Mouse (Mus musculus) hindbrain, embryonic 13.5 days (tissue): ENCODE results near the gene Prss57. TPM values are rescaled to one million over a fixed set of nuclear protein-coding genes. Genes with fewer than 3 reads are reported as not detected.

Experiments
- ATAC-seq: fragments of 200-750 bp; cut with Nextera tagmentation; 2 replicates; pipeline ENCODE4 v1.8.0; 2017; ENCODE audit warnings: moderate TSS enrichment; ENCODE audit not compliant: low FRiP score
- H3K27ac ChIP-seq: fragments of 300-500 bp; sonication (generic); 2 replicates; pipeline ENCODE4 v1.5.1; 2015; ENCODE audit warnings: inconsistent platforms, mild to moderate bottlenecking, moderate library complexity
- H3K27me3 ChIP-seq: fragments of 300-500 bp; sonication (generic); 2 replicates; pipeline ENCODE4 v1.6.1; 2015; ENCODE audit warnings: mild to moderate bottlenecking, inconsistent platforms
- H3K36me3 ChIP-seq: fragments of 300-500 bp; sonication (generic); 2 replicates; pipeline ENCODE4 v1.6.1; 2015; ENCODE audit warnings: mild to moderate bottlenecking, inconsistent platforms
- H3K4me1 ChIP-seq: fragments of 300-500 bp; sonication (generic); replicated peaks from 2 replicates; pipeline ENCODE4 v1.6.1; 2015; ENCODE audit warnings: inconsistent platforms
- H3K4me2 ChIP-seq: fragments of 300-500 bp; sonication (generic); 2 replicates; pipeline ENCODE4 v1.6.1; 2015; ENCODE audit warnings: inconsistent platforms, mild to moderate bottlenecking, moderate library complexity
- H3K4me3 ChIP-seq: fragments of 300-500 bp; sonication (generic); 2 replicates; pipeline ENCODE4 v1.5.1; 2015; ENCODE audit warnings: mild to moderate bottlenecking, inconsistent platforms
- H3K9ac ChIP-seq: fragments of 300-500 bp; sonication (generic); 2 replicates; pipeline ENCODE4 v1.6.1; 2015; ENCODE audit warnings: mild to moderate bottlenecking, inconsistent platforms
- H3K9me3 ChIP-seq: fragments of 300-500 bp; sonication (generic); 2 replicates; pipeline ENCODE4 v1.6.1; 2016; ENCODE audit warnings: inconsistent platforms
- WGBS: fragments of 180-500 bp; shearing (Covaris S2); methylation state at CpG from one replicate; pipeline ENCODE4 v1.1.7; 2015; 5-methylcytosine and 5-hydroxymethylcytosine counted together
- polyA plus RNA-seq: library from polyadenylated mRNA; unstranded; fragments of >200 nt; fragmentation: Nextera tagmentation; extraction: Ambion mirVana; gene quantifications from 2 replicates; pipeline ENCODE4 v1.2.1, GENCODE M21; 2015

The Prss57 gene
- polyA plus RNA-seq, 1 experiment from 2014 or later = not detected

DNA sequence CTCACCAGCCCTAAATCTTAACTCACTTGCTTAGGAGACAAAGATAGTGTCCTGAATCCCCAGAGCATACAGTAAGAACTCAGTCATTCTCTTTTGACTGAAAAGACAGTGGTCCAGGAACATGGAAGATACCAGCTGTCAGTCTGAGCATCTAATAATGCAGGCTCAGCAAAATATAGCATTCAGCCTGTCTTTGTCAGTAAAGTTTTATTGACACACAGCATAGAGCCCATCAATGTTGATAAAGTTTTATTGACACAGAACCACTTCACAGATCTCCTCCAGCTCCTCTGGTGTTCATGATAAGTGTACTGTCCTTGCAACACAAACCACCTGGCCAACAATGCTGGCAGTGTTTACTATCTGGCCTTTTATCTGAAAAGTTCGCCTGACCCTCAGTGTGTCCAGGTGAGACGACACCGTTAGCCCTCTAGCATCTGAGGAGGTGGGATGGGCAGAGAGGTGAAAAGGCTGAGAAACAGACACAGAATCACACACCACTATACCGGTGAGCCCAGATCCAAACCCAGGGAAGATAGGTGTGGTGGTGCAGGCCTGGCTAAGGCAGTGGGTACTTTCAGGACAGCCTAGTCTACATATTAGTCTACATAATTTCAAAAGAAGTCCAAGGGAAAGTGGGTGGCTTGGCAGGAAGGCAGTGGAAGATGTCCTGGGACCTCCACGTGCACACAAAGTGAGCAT, 1.7 kb upstream of the Prss57 start:
- Histone ChIP-seq H3K27ac (peak overlapping the region; percentile 94), H3K27me3 (0 out of 2 replicates have a peak, but pooled peaks cover 4% of the 10 kb centered on the region), H3K9me3 (no peaks in the 10 kb centered on the region), H3K36me3 (0 out of 2 replicates have a peak, but pooled peaks cover 3% of the 10 kb centered on the region), H3K4me3 (peak overlapping the region; percentile 96), H3K4me2 (no peak overlapping the region), H3K4me1 (peaks cover 37% of the 10 kb centered on the region), H3K9ac (peak overlapping the region; percentile 97)
- 82% methylated on average over 5 of the region's 5 CpGs for WGBS
- ATAC-seq = no peak

GRCm38 (mm10) chr10:79789581-79789980, 1.2 kb downstream of the Prss57 start:
- Histone ChIP-seq H3K27me3 (peaks cover 11% of the 10 kb centered on the region; the same call in 1 of the 2 replicates), H3K4me2 (no peak overlapping the region), H3K36me3 (no peaks in the 10 kb centered on the region), H3K4me3 (no peak overlapping the region), H3K4me1 (peaks cover 10% of the 10 kb centered on the region), H3K9ac (no peak overlapping the region), H3K9me3 (no peaks in the 10 kb centered on the region), H3K27ac (no peak overlapping the region)
- ATAC-seq = no peak
- WGBS = 48% methylated on average over 2 of the region's 2 CpGs

GRCm38 (mm10) chr10:79788386-79789158, 2.2 kb downstream of the Prss57 start:
- Histone ChIP-seq H3K4me2 (no peak overlapping the region), H3K36me3 (no peaks in the 10 kb centered on the region), H3K4me1 (peaks cover 13% of the 10 kb centered on the region), H3K9me3 (no peaks in the 10 kb centered on the region), H3K27me3 (peaks cover 18% of the 10 kb centered on the region), H3K27ac (no peak overlapping the region), H3K9ac (no peak overlapping the region), H3K4me3 (no peak overlapping the region)
- no peak for ATAC-seq
- WGBS = 40% methylated on average over 7 of the region's 7 CpGs

- peaks cover 52% of the 10 kb centered on the region for H3K27me3 ChIP-seq
- H3K9me3 ChIP-seq = no peaks in the 10 kb centered on the region
- ATAC-seq = no peak
- H3K4me2 ChIP-seq = no peak overlapping the region
- H3K9ac ChIP-seq = no peak overlapping the region
- 39% methylated on average over 27 of the region's 27 CpGs for WGBS
- no peaks in the 10 kb centered on the region for H3K36me3 ChIP-seq
- H3K4me1 ChIP-seq = peaks cover 25% of the 10 kb centered on the region
- no peak overlapping the region for H3K27ac ChIP-seq
- no peak overlapping the region for H3K4me3 ChIP-seq
These were observed 6.6 kb downstream of the Prss57 start for GRCm38 (mm10) chr10:79783920-79784800.

- Histone ChIP-seq H3K4me1 (peaks cover 36% of the 10 kb centered on the region), H3K4me2 (no peak overlapping the region), H3K9me3 (no peaks in the 10 kb centered on the region), H3K9ac (no peak overlapping the region), H3K36me3 (no peaks in the 10 kb centered on the region), H3K27ac (no peak overlapping the region), H3K27me3 (peaks cover 63% of the 10 kb centered on the region), H3K4me3 (no peak overlapping the region)
- WGBS = 62% methylated on average over 7 of the region's 7 CpGs
- no peak for ATAC-seq
These were observed 7.7 kb downstream of the Prss57 start for GRCm38 (mm10) chr10:79783050-79783449.

DNA sequence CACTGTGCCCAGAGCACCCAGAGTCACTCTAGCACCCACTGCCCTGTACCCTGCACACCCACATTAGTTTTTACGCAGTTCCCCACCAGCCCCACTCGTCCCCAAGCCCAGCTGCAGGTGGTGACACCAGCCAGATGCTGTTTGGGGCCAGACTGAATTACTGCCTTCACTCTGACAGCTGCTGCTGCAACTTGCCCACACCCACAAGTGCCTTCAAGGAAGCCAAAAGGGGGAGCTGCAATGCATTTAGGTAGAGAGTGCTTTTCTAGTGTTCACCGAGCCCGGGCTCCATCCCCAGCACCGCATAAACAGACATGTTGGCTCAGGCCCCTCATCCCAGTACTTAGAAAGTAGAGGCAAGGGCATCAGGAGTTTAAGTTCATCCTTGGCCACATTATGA, 8.8 kb downstream of the Prss57 start:
- Histone ChIP-seq H3K9me3 (no peaks in the 10 kb centered on the region), H3K4me2 (no peak overlapping the region), H3K36me3 (no peaks in the 10 kb centered on the region), H3K27me3 (peaks cover 74% of the 10 kb centered on the region), H3K27ac (no peak overlapping the region), H3K4me1 (peaks cover 43% of the 10 kb centered on the region), H3K4me3 (no peak overlapping the region), H3K9ac (no peak overlapping the region)
- no peak for ATAC-seq
- WGBS = 60% methylated on average over 5 of the region's 5 CpGs

- no peak overlapping the region for H3K27ac ChIP-seq
- peak overlapping the region; percentile 67 for H3K4me2 ChIP-seq
- no peak for ATAC-seq
- WGBS = 32% methylated on average over 21 of the region's 21 CpGs
- H3K4me3 ChIP-seq = peak overlapping the region; percentile 42
- H3K27me3 ChIP-seq = peaks cover 82% of the 10 kb centered on the region
- H3K9me3 ChIP-seq = no peaks in the 10 kb centered on the region
- H3K9ac ChIP-seq = no peak overlapping the region
- no peaks in the 10 kb centered on the region for H3K36me3 ChIP-seq
- H3K4me1 ChIP-seq = peaks cover 45% of the 10 kb centered on the region
These were observed 9.6 kb downstream of the Prss57 start for GRCm38 (mm10) chr10:79781139-79781538.

- 0% methylated on average over 13 of the region's 13 CpGs for WGBS
- Histone ChIP-seq H3K4me1 (peaks cover 45% of the 10 kb centered on the region), H3K9ac (peak overlapping the region; percentile 60), H3K4me2 (peak overlapping the region; percentile 67), H3K27me3 (peaks cover 86% of the 10 kb centered on the region), H3K36me3 (no peaks in the 10 kb centered on the region), H3K4me3 (peak overlapping the region; percentile 42), H3K9me3 (no peaks in the 10 kb centered on the region), H3K27ac (0 out of 2 replicates have a peak overlapping the region, but pooled peaks have one; percentile 12)
- ATAC-seq = no peak
These were observed 10.1 kb downstream of the Prss57 start for GRCm38 (mm10) chr10:79780664-79781015.

DNA sequence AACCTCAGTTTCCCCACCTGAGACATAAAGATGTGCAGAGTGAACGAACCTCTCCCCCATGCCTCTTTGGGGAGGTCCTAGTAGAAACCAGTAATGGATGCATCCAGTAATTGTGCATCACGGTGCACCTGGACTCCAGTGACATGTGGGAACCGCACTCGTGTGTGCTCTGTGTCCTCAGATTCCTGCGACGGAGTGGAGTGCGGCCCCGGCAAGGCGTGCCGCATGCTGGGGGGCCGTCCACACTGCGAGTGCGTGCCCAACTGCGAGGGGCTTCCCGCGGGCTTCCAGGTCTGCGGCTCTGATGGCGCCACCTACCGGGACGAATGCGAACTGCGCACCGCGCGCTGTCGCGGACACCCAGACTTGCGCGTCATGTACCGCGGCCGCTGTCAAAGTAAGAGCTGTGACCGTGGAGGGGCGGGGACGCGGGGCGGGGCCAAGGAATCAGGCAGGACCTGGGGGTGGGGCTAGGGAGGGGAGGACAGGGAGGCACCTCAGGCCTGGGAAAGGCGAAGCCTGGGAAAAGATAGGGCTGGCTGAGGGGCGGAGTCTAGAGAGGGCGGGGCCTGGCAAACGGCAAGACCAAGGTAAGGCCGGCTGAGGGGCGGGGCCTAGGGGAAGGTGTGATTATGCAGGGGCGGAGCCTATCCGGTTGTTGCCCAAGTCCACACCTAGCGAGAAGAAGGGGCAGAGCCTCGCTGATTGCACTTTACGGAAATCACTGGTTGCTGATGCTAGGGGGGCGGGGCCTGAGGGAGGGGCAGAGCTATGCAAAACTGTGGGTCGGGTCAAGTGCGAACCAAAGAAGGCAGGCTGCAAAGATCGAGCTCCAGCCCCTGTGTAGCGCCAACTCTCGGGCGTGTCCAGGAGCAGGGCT, 10.7 kb downstream of the Prss57 start:
- Histone ChIP-seq H3K4me1 (peaks cover 45% of the 10 kb centered on the region), H3K4me3 (peak overlapping the region; percentile 42), H3K27me3 (peaks cover 87% of the 10 kb centered on the region), H3K4me2 (peak overlapping the region; percentile 67), H3K9me3 (no peaks in the 10 kb centered on the region), H3K36me3 (no peaks in the 10 kb centered on the region), H3K27ac (peak overlapping the region; percentile 12; the same call in 1 of the 2 replicates), H3K9ac (peak overlapping the region; percentile 60)
- peak; percentile 91 for ATAC-seq
- 1% methylated on average over 55 of the region's 55 CpGs for WGBS

DNA sequence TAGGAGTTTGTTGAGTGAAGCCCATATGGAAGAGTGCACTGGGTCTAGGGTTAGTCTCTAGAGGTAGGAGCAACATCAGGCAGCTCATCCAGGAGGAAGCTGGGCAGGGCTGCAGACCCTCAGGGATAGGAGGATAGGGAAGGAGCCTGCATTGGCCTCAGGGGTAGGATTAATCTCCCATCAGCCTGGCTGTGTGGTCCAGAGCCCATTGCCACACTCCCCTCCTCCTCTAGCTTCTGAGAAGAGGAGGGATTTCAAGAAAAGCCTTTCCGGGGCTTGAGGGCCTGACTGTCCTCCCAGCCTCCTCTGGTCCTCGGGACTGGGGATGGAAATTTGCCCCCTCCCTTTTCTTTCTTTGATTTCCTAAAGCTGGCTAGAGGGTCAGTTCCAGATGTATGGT, 11.6 kb downstream of the Prss57 start:
- no peak overlapping the region for H3K9ac ChIP-seq

GRCm38 (mm10) chr10:79778006-79778405, 12.8 kb downstream of the Prss57 start:
- no peaks in the 10 kb centered on the region for H3K36me3 ChIP-seq
- H3K4me2 ChIP-seq = no peak overlapping the region
- 10% methylated on average over 15 of the region's 15 CpGs for WGBS
- H3K27ac ChIP-seq = no peak overlapping the region
- no peak overlapping the region for H3K4me3 ChIP-seq
- H3K9ac ChIP-seq = no peak overlapping the region
- H3K9me3 ChIP-seq = no peaks in the 10 kb centered on the region
- peaks cover 70% of the 10 kb centered on the region for H3K27me3 ChIP-seq
- H3K4me1 ChIP-seq = peaks cover 37% of the 10 kb centered on the region
- ATAC-seq = no peak

More for the DNA sequence above, 11.6 kb downstream of the Prss57 start:
- H3K27me3 ChIP-seq = peaks cover 78% of the 10 kb centered on the region
- H3K4me2 ChIP-seq = no peak overlapping the region
- no peak overlapping the region for H3K4me3 ChIP-seq
- peaks cover 39% of the 10 kb centered on the region for H3K4me1 ChIP-seq
- no peaks in the 10 kb centered on the region for H3K36me3 ChIP-seq
- H3K27ac ChIP-seq = no peak overlapping the region
- ATAC-seq = no peak
- 12% methylated on average over 2 of the region's 2 CpGs for WGBS
- no peaks in the 10 kb centered on the region for H3K9me3 ChIP-seq
